Mouse (Mus musculus) thymus, postnatal 0 days (tissue): Measurements from ENCODE around the gene Mast4. TPM values are rescaled to one million over a fixed set of nuclear protein-coding genes. Genes with fewer than 3 reads are reported as not detected.

Source experiments
- DNase-seq: peaks from one replicate; pipeline ENCODE4 v3.0.0-alpha.2; 2015; ENCODE audit warnings: low spot score
- polyA plus RNA-seq: library from polyadenylated mRNA; unstranded; fragments of >200 nt; fragmentation: Nextera tagmentation; extraction: Ambion mirVana; gene quantifications from 2 replicates; pipeline ENCODE4 v1.2.1, GENCODE M21; 2015

The Mast4 gene
- polyA plus RNA-seq, 1 experiment from 2014 or later: 25.4 TPM

- no peak for DNase-seq
Measured at GRCm38 (mm10) chr13:103316777-103317367, 17.4 kb downstream of the Mast4 start.

GRCm38 (mm10) chr13:103315113-103315708 lies 19.1 kb downstream of the Mast4 start:
- no peak for DNase-seq

- no peak for DNase-seq
Measured at GRCm38 (mm10) chr13:103308296-103308695, 26.0 kb downstream of the Mast4 start.

- no peak for DNase-seq
Measured at GRCm38 (mm10) chr13:103303826-103304225, 30.5 kb downstream of the Mast4 start.

- no peak for DNase-seq
Measured at GRCm38 (mm10) chr13:103302508-103302907, 31.8 kb downstream of the Mast4 start.

GRCm38 (mm10) chr13:103302077-103302476 lies 32.2 kb downstream of the Mast4 start:
- no peak for DNase-seq

GRCm38 (mm10) chr13:103294424-103294823 lies 39.9 kb downstream of the Mast4 start:
- no peak for DNase-seq

GRCm38 (mm10) chr13:103293121-103293520 lies 41.2 kb downstream of the Mast4 start:
- no peak for DNase-seq

GRCm38 (mm10) chr13:103291098-103291497 lies 43.2 kb downstream of the Mast4 start:
- DNase-seq: no peak

GRCm38 (mm10) chr13:103285821-103286220 lies 48.5 kb downstream of the Mast4 start:
- DNase-seq: no peak

GRCm38 (mm10) chr13:103285036-103285435 lies 49.3 kb downstream of the Mast4 start:
- DNase-seq: no peak

GRCm38 (mm10) chr13:103270856-103271391 lies 63.4 kb downstream of the Mast4 start:
- no peak for DNase-seq

GRCm38 (mm10) chr13:103262707-103263106 lies 71.6 kb downstream of the Mast4 start:
- DNase-seq: no peak

GRCm38 (mm10) chr13:103262061-103262460 lies 72.2 kb downstream of the Mast4 start:
- no peak for DNase-seq

- DNase-seq: no peak
Measured at GRCm38 (mm10) chr13:103260414-103260813, 73.9 kb downstream of the Mast4 start.

GRCm38 (mm10) chr13:103258106-103258505 lies 76.2 kb downstream of the Mast4 start:
- no peak for DNase-seq

GRCm38 (mm10) chr13:103254861-103255260 lies 79.4 kb downstream of the Mast4 start:
- DNase-seq: no peak

GRCm38 (mm10) chr13:103253077-103253476 lies 81.2 kb downstream of the Mast4 start:
- DNase-seq: no peak

GRCm38 (mm10) chr13:103248102-103249054 lies 85.9 kb downstream of the Mast4 start:
- DNase-seq: no peak

GRCm38 (mm10) chr13:103246973-103247718 lies 87.2 kb downstream of the Mast4 start:
- no peak for DNase-seq

- DNase-seq: no peak
Measured at GRCm38 (mm10) chr13:103245431-103245830, 88.9 kb downstream of the Mast4 start.
